Mouse (Mus musculus): ENCODE measurements around the gene Olfr1360. TPM values are rescaled to one million over a fixed set of nuclear protein-coding genes. Genes with fewer than 3 reads are reported as not detected.

Gene Olfr1360
- not detected in 2 replicates for total RNA-seq (2023)

DNA sequence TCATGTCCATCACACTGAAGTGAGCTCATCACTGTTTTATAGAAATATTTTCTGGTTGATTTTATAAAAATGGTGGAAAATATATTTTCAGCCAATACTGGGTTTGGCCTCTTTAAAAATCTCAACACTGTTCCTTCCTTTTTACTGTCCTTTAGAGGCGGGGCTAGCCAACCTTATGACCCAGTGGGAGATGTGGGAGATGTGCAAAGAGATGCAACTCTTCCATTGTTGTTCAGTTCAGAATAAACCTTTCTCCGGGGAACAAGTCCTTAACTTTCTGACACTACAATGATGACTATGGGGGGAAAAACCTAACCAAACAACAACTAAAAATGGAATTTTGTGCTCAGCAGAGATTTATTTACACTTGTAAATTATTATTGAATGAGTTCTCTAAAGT lies at the start of gene Olfr1360:
TSS of gene Olfr1360 (minus strand) at position 101 of the 400 bp plus-strand sequence.

DNA sequence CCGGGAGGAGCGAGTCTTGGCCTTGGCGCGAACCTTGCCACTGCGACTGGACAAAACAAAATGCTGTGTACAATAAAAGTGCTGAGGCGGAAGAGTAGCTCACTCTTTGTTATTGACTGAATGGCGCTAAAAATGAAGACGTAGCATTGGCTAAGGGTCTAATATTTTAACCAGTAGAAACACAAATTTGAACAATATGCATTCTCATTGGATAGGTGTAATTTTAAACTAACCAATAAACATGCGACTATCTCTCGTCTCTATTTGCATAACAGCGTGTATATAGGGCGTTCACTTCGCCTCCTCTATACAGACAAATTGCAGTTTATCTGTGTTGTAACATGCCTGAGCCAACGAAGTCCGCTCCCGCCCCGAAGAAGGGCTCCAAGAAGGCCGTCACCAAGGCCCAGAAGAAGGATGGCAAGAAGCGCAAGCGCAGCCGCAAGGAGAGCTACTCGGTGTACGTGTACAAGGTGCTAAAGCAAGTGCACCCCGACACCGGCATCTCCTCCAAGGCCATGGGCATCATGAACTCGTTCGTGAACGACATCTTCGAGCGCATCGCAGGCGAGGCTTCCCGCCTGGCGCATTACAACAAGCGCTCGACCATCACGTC lies 44.7 kb upstream of the Olfr1360 start, which contains the start of gene Hist1h2bm:
TSS of gene Hist1h2bm (plus strand) at position 288 of the 616 bp plus-strand sequence.

DNA sequence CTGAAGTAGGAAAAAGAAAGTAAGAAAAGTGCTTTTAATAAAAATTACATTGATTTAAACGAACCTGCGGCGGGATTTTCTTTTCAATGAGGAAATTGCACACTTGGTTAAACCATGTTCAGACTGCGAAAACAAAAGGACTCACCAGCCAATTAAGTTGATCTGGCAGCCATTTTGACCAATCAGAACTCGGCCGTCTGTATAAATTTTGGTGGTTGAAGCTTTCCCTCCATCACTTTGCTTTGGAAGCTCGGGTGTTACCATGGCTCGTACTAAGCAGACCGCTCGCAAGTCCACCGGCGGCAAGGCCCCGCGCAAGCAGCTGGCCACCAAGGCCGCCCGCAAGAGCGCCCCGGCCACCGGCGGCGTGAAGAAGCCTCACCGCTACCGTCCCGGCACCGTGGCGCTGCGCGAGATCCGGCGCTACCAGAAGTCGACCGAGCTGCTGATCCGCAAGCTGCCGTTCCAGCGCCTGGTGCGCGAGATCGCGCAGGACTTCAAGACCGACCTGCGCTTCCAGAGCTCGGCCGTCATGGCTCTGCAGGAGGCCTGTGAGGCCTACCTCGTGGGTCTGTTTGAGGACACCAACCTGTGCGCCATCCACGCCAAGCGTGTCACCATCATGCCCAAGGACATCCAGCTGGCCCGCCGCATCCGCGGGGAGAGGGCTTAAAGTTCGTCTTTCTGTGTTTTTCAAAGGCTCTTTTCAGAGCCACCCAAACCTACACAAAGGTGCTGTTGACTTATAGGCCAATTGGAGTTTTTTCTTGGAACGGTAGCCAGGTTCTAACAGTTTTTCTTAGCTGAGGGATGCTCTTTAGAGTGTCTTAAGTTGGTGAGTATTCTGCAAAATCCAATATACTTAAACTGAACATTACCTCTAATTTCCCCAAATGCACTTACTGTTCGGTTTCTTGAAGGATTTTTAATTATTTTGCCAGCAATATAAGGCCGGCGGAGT lies 40.5 kb upstream of the Olfr1360 start, which contains the start of gene Hist1h3h:
TSS of gene Hist1h3h (plus strand) at position 263 of the 961 bp plus-strand sequence.

DNA sequence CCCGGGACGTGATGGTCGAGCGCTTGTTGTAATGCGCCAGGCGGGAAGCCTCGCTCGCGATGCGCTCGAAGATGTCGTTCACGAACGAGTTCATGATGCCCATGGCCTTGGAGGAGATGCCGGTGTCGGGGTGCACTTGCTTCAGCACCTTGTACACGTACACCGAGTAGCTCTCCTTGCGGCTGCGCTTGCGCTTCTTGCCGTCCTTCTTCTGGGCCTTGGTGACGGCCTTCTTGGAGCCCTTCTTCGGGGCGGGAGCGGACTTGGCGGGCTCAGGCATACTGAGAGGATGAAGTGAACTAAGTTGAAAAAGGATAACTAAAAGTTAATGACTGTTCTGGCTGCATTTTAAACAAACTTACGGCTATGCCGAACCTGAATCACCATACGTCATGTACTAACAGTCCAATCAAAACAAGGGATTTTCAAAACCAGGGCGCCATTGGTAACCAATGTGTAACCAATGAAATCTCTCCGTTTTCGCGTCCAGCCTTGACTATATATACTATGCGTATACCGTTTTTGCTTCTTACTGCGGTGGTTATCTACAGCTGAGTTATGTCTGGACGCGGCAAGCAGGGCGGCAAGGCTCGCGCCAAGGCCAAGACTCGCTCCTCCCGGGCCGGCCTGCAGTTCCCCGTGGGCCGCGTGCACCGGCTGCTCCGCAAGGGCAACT lies 38.8 kb upstream of the Olfr1360 start, which contains the start of the genes Hist1h2bl and Hist1h2ai:
TSS of gene Hist1h2bl (minus strand) at position 280 of the 676 bp plus-strand sequence.
TSS of gene Hist1h2ai (plus strand) at position 559 of the 676 bp plus-strand sequence.

DNA sequence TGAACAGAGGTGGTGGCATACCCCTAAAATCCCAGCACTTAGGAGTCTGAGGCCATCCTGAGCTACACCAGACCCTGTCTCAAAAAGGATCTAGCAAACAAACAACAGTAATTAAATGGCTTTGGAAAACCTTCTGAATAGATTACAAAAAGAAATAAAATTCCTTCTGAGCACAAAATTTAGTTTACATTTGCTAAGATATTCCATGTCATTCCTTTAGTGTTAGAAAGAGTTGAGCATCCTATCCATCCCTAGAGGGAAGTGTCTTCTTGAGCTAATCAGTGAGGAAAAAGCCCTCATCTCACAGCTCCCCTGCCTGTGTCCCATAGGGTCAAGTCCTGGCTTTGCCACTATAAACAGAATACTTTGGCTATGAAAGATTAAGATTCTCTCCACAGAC lies 20.6 kb upstream of the Olfr1360 start, which contains the start of gene Olfr1359:
TSS of gene Olfr1359 (plus strand) at position 301 of the 400 bp plus-strand sequence.

DNA sequence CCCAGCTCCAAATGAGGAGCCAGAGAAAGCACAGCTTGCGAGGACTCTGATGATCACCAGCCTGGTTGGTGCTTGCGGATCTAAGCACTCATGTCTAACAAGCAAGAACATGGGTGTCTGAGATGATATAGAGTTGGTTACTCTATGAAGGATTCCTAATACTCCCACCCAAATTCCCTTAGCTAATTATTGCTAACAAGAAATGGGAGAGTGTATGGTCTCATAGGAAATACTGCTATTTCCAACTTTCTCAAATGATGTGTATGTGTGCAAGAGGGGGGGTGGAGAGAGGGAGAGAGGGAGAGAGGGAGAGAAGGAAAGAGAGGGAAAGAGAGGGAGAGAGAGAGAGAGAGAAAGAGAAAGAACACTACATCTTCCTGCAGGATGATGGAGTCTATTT lies 13.9 kb downstream of the Olfr1360 start, which contains the start of gene Olfr1361:
TSS of gene Olfr1361 (minus strand) at position 101 of the 400 bp plus-strand sequence.

DNA sequence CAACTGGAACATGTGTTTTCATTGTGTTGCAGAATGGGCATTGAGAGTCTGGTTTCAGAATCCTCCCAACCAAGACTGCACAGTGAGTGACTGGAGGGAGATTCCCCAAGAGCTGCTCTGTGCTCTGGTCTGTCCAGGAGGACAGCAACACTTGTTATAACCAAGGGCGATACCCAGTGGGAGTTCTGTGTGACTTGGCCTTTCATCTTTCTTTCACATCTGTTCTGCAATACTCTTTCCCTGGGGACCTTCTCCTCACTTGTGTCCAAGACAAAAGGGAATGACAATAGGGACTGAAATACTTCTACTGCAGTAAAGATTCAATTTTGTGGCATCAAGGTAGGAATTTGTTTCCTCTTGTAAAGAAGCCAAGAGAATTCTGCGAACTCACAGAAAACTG lies 34.8 kb downstream of the Olfr1360 start, which contains the start of gene Olfr11:
TSS of gene Olfr11 (minus strand) at position 101 of the 400 bp plus-strand sequence.

Other genes with a start within 250 kb of the Olfr1360 start
- gene Pgbd1, start 236.3 kb downstream of the Olfr1360 start, total RNA-seq (2023) = 0.44 TPM in 1 of 2 replicates, not detected in the other
- gene Zscan26, start 223.7 kb downstream of the Olfr1360 start, total RNA-seq (2023) = 5.4 and 6.6 TPM in 2 replicates
- gene Nkapl, start 208.9 kb downstream of the Olfr1360 start, total RNA-seq (2023) = not detected in 2 replicates
- not detected in 2 replicates for gene Zkscan4, start 198.5 kb downstream of the Olfr1360 start, total RNA-seq (2023)
- gene Gm10065, start 198.0 kb downstream of the Olfr1360 start, total RNA-seq (2023) = not detected in 2 replicates
- gene AK157302, start 182.2 kb downstream of the Olfr1360 start, total RNA-seq (2023) = 4.7 and 5.3 TPM in 2 replicates
- 9.1 and 10.0 TPM in 2 replicates for gene Gm11273, start 176.0 kb downstream of the Olfr1360 start, total RNA-seq (2023)
- 2.6 and 3.3 TPM in 2 replicates for gene Zkscan8, start 146.3 kb downstream of the Olfr1360 start, total RNA-seq (2023)
- not detected in 2 replicates for gene Olfr1366, start 134.6 kb downstream of the Olfr1360 start, total RNA-seq (2023)
- gene Olfr1535, start 117.5 kb downstream of the Olfr1360 start, total RNA-seq (2023) = not detected in 2 replicates
- not detected in 2 replicates for gene Olfr1364, start 95.6 kb downstream of the Olfr1360 start, total RNA-seq (2023)
- not detected in 2 replicates for gene Olfr1362, start 63.4 kb downstream of the Olfr1360 start, total RNA-seq (2023)
- gene Olfr11, start 34.9 kb downstream of the Olfr1360 start, total RNA-seq (2023) = not detected in 2 replicates
- gene Olfr1361, start 14.0 kb downstream of the Olfr1360 start, total RNA-seq (2023) = not detected in 2 replicates
- gene Olfr1359, start 20.7 kb upstream of the Olfr1360 start, total RNA-seq (2023) = not detected in 2 replicates
- 555 and 664 TPM in 2 replicates for gene Hist1h2bl, start 38.7 kb upstream of the Olfr1360 start, total RNA-seq (2023)
- 246 and 285 TPM in 2 replicates for gene Hist1h2ai, start 39.0 kb upstream of the Olfr1360 start, total RNA-seq (2023)
- gene Hist1h3h, start 40.3 kb upstream of the Olfr1360 start, total RNA-seq (2023) = 883 and 948 TPM in 2 replicates
- 134 and 170 TPM in 2 replicates for gene Hist1h2bm, start 44.6 kb upstream of the Olfr1360 start, total RNA-seq (2023)
- gene Hist1h4j, start 57.7 kb upstream of the Olfr1360 start, total RNA-seq (2023) = 66.9 and 93.4 TPM in 2 replicates
- 1,648 and 2,005 TPM in 2 replicates for gene Hist1h4k, start 73.1 kb upstream of the Olfr1360 start, total RNA-seq (2023)
- 280 and 284 TPM in 2 replicates for gene Hist1h2ak, start 76.4 kb upstream of the Olfr1360 start, total RNA-seq (2023)
- gene Hist1h2bn, start 76.7 kb upstream of the Olfr1360 start, total RNA-seq (2023) = 414 and 492 TPM in 2 replicates
- gene Hist1h1b, start 103.2 kb upstream of the Olfr1360 start, total RNA-seq (2023) = 343 and 349 TPM in 2 replicates
- gene Hist1h3i, start 106.0 kb upstream of the Olfr1360 start, total RNA-seq (2023) = 850 and 1,006 TPM in 2 replicates
- 108 and 113 TPM in 2 replicates for gene Hist1h2an, start 109.8 kb upstream of the Olfr1360 start, total RNA-seq (2023)
- gene Hist1h2bp, start 110.1 kb upstream of the Olfr1360 start, total RNA-seq (2023) = 316 and 334 TPM in 2 replicates
- 732 and 971 TPM in 2 replicates for gene Hist1h2bq, start 132.8 kb upstream of the Olfr1360 start, total RNA-seq (2023)
- gene Hist1h2ao, start 133.1 kb upstream of the Olfr1360 start, total RNA-seq (2023) = 940 and 1,538 TPM in 2 replicates
- 869 and 934 TPM in 2 replicates for gene Hist1h4m, start 134.3 kb upstream of the Olfr1360 start, total RNA-seq (2023)
- 196 and 307 TPM in 2 replicates for gene Hist1h4n, start 154.8 kb upstream of the Olfr1360 start, total RNA-seq (2023)
- gene Hist1h2ap, start 156.1 kb upstream of the Olfr1360 start, total RNA-seq (2023) = 286 and 375 TPM in 2 replicates
- gene Hist1h2br, start 156.3 kb upstream of the Olfr1360 start, total RNA-seq (2023) = 735 and 957 TPM in 2 replicates

All from neutrophil, adult 65 days (primary cell).